Mouse (Mus musculus): ENCODE results near the gene Slc5a4b.

DNA sequence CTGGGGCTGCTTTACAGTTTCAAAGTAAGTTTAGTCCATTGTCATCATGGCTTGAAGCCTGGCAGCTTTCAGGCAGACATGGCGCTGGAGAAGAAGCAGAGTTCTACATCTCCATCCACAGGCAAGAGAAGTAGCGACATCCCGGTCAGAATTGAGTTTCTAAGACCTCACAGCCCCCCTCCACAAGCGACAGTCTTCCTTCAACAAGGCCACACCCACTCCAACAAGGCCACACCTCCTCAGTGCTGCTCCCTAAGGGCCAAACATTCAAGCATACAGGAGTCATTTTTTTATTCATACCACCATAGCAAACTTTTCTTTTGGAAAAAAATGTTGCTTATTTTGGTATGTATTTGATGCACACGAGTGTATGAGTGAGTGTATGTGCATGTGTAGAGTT, 80.3 kb downstream of the Slc5a4b start:
- TF ChIP-seq CTCF (IDR thresholded peaks at IDR 0.05; ENCODE audit: extremely low read depth, insufficient read depth, low read length) (no peak), POLR2A (IDR thresholded peaks at IDR 0.05; ENCODE audit: extremely low read depth, insufficient read depth, low read length) (no peak)

Data from cortical plate, adult 2 months (tissue).